Mouse (Mus musculus) liver, adult (tissue): Measurements from ENCODE around the gene Gja6.

ENCODE experiments used
- GATA4 ChIP-seq: IDR thresholded peaks from 2 replicates; pipeline ENCODE4 v1.6.1; 2014; ENCODE audit warnings: mild to moderate bottlenecking, low read length; ENCODE audit not compliant: insufficient replicate concordance

The Gja6 gene

GRCm38 (mm10) chrX:160906952-160907351 lies at the start of gene Gja6:
Gene Gja6, minus strand, starts transcription at chrX:160907052.
- TF ChIP-seq GATA4: no peak

- TF ChIP-seq GATA4: no peak
These were observed 42.7 kb upstream of the Gja6 start for GRCm38 (mm10) chrX:160949583-160949982.

- no peak for TF ChIP-seq GATA4
These were observed 37.9 kb upstream of the Gja6 start for GRCm38 (mm10) chrX:160944722-160945121.

GRCm38 (mm10) chrX:160935541-160935940 lies 28.7 kb upstream of the Gja6 start:
- no peak for TF ChIP-seq GATA4

GRCm38 (mm10) chrX:160930656-160931055 lies 23.8 kb upstream of the Gja6 start:
- no peak for TF ChIP-seq GATA4

- TF ChIP-seq GATA4: no peak
These were observed 22.0 kb upstream of the Gja6 start for GRCm38 (mm10) chrX:160928870-160929269.

- no peak for TF ChIP-seq GATA4
These were observed 12.3 kb upstream of the Gja6 start for GRCm38 (mm10) chrX:160919022-160919637.

GRCm38 (mm10) chrX:160906477-160906876 lies 375 bp downstream of the Gja6 start:
- no peak for TF ChIP-seq GATA4

GRCm38 (mm10) chrX:160905913-160906312 lies 939 bp downstream of the Gja6 start:
- no peak for TF ChIP-seq GATA4

- no peak for TF ChIP-seq GATA4
These were observed 1.7 kb downstream of the Gja6 start for GRCm38 (mm10) chrX:160905041-160905678.

- no peak for TF ChIP-seq GATA4
These were observed 5.7 kb downstream of the Gja6 start for GRCm38 (mm10) chrX:160901118-160901517.

- TF ChIP-seq GATA4: no peak
These were observed 14.8 kb downstream of the Gja6 start for GRCm38 (mm10) chrX:160892077-160892476.

GRCm38 (mm10) chrX:160886301-160886700 lies 20.6 kb downstream of the Gja6 start:
- TF ChIP-seq GATA4: no peak

- no peak for TF ChIP-seq GATA4
These were observed 40.3 kb downstream of the Gja6 start for GRCm38 (mm10) chrX:160866576-160866975.

- TF ChIP-seq GATA4: no peak
These were observed 41.8 kb downstream of the Gja6 start for GRCm38 (mm10) chrX:160865022-160865421.

GRCm38 (mm10) chrX:160863689-160864383 lies 43.0 kb downstream of the Gja6 start:
- TF ChIP-seq GATA4: no peak
